ENCODE assay signal across 17 mouse cellular contexts in the genomic region with DNA sequence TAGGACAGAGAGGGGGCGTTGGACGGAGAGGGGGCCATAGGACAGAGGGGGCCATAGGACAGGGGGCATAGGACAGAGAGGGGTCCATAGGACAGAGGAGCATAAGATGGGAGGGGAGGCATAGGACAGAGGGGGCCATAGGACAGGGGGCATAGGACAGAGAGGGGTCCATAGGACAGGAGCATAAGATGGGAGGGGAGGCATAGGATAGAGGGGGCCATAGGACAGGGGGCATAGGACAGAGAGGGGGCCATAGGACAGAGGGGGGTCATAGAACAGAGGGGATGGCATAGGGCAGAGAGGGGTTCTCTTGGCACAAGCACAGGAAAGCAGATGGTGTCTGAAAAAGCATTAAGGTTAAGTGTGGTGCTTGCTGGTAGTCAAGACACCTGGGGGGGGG. TPM values are rescaled to one million over a fixed set of nuclear protein-coding genes. Genes with fewer than 3 reads are reported as not detected.
DNase-seq lines count a peak whose midpoint lies in the region; ATAC-seq and TF ChIP-seq lines count a peak whose summit lies in the region.
"Had no signal": no experiment of that assay in that cellular context is flagged by ENCODE, and none has a peak within 500 bp of the region (broad histone marks: within the 10 kb centered on the region; RNA-seq: fewer than 3 reads in every experiment).

No protein-coding gene starts in this region.

- no peaks in the 10 kb centered on the region for H3K36me3 ChIP-seq in hindbrain, embryonic 11.5 days (ENCODE audit: control insufficient read depth, insufficient read depth, low read length)
- peaks cover 22% of the 10 kb centered on the region for H3K36me3 ChIP-seq in hindbrain, embryonic 10.5 days
- peaks cover 28% of the 10 kb centered on the region for H3K36me3 ChIP-seq in neural tube, embryonic 13.5 days
- H3K36me3 ChIP-seq in neural tube, embryonic 15.5 days, result peaks cover 19% of the 10 kb centered on the region
- H3K36me3 ChIP-seq in hindbrain, postnatal 0 days (ENCODE audit: insufficient read depth, low read length), result peaks cover 3% of the 10 kb centered on the region; the same call in 1 of the 2 replicates
- H3K36me3 ChIP-seq: stomach, embryonic 15.5 days had no signal

- H3K9me3 ChIP-seq in hindbrain, embryonic 11.5 days (ENCODE audit: control insufficient read depth, low read length), result no peaks in the 10 kb centered on the region
- no peaks in the 10 kb centered on the region for H3K9me3 ChIP-seq in hindbrain, embryonic 10.5 days
- H3K9me3 ChIP-seq in neural tube, embryonic 13.5 days, result no peaks in the 10 kb centered on the region
- H3K9me3 ChIP-seq in neural tube, embryonic 15.5 days (replicated peaks), result no peaks in the 10 kb centered on the region
- no peaks in the 10 kb centered on the region for H3K9me3 ChIP-seq in hindbrain, postnatal 0 days (ENCODE audit: low read length)
- H3K9me3 ChIP-seq: heart, embryonic 15.5 days; stomach, embryonic 15.5 days had no signal

- H3K4me1 ChIP-seq in hindbrain, embryonic 11.5 days (replicated peaks; ENCODE audit: control insufficient read depth, insufficient read depth, low read length), result no peaks in the 10 kb centered on the region; the same call in 1 of the 2 replicates
- H3K4me1 ChIP-seq in hindbrain, embryonic 10.5 days (replicated peaks), result no peaks in the 10 kb centered on the region
- H3K4me1 ChIP-seq in neural tube, embryonic 13.5 days (replicated peaks), result no peaks in the 10 kb centered on the region
- H3K4me1 ChIP-seq in neural tube, embryonic 15.5 days, result no peaks in the 10 kb centered on the region
- no peaks in the 10 kb centered on the region for H3K4me1 ChIP-seq in hindbrain, postnatal 0 days (ENCODE audit: insufficient read depth, low read length)
- H3K4me1 ChIP-seq: heart, embryonic 15.5 days; stomach, embryonic 15.5 days had no signal

- no peak overlapping the region for H3K4me3 ChIP-seq in hindbrain, embryonic 11.5 days (ENCODE audit: low read depth, low read length)
- no peak overlapping the region for H3K4me3 ChIP-seq in hindbrain, embryonic 10.5 days
- no peak overlapping the region for H3K4me3 ChIP-seq in neural tube, embryonic 13.5 days
- H3K4me3 ChIP-seq in neural tube, embryonic 15.5 days (replicated peaks), result no peak overlapping the region
- no peak overlapping the region for H3K4me3 ChIP-seq in hindbrain, postnatal 0 days (ENCODE audit: low read length)
- H3K4me3 ChIP-seq: gastrocnemius, adult 2 months; heart, embryonic 15.5 days; stomach, embryonic 15.5 days had no signal

- no peak overlapping the region for H3K4me2 ChIP-seq in hindbrain, embryonic 11.5 days (replicated peaks; ENCODE audit: low read depth, low read length)
- H3K4me2 ChIP-seq in neural tube, embryonic 13.5 days, result no peak overlapping the region
- H3K4me2 ChIP-seq in neural tube, embryonic 15.5 days, result no peak overlapping the region
- no peak overlapping the region for H3K4me2 ChIP-seq in hindbrain, postnatal 0 days (ENCODE audit: low read depth, low read length)
- H3K4me2 ChIP-seq: heart, embryonic 15.5 days; stomach, embryonic 15.5 days had no signal

- no peak for DNase-seq in hindbrain, embryonic 11.5 days (ENCODE audit: low spot score)
- DNase-seq in hindbrain, embryonic 10.5 days (ENCODE audit: low spot score), result no peak
- DNase-seq in hindbrain, postnatal 0 days (ENCODE audit: low spot score), result no peak
- DNase-seq in spleen, postnatal 14 days (ENCODE audit: low spot score in 2 of 2), result no peak
- DNase-seq in adrenal gland, adult (ENCODE audit: inconsistent age in 2 of 2, low spot score in 1 of 2), result no peak
- DNase-seq: cerebellum, postnatal 10 days; gastrocnemius, adult 2 months; kidney, adult 11 months; kidney, postnatal 36 days; layer of hippocampus, adult 9-11 months; lung, adult 2 months; spleen, adult 18-20 months had no signal

- H3K27ac ChIP-seq in hindbrain, embryonic 11.5 days (ENCODE audit: low read depth, low read length), result no peak overlapping the region
- H3K27ac ChIP-seq in hindbrain, embryonic 10.5 days, result no peak overlapping the region
- no peak overlapping the region for H3K27ac ChIP-seq in neural tube, embryonic 13.5 days (replicated peaks)
- H3K27ac ChIP-seq in neural tube, embryonic 15.5 days (replicated peaks), result no peak overlapping the region
- no peak overlapping the region for H3K27ac ChIP-seq in hindbrain, postnatal 0 days
- H3K27ac ChIP-seq: gastrocnemius, adult 2 months; heart, embryonic 15.5 days; macrophage; stomach, embryonic 15.5 days had no signal

- H3K9ac ChIP-seq in hindbrain, embryonic 11.5 days (ENCODE audit: low read depth, low read length), result no peak overlapping the region
- H3K9ac ChIP-seq in neural tube, embryonic 13.5 days, result no peak overlapping the region
- H3K9ac ChIP-seq in neural tube, embryonic 15.5 days (replicated peaks), result no peak overlapping the region
- no peak overlapping the region for H3K9ac ChIP-seq in hindbrain, postnatal 0 days (replicated peaks; ENCODE audit: low read length)
- H3K9ac ChIP-seq: heart, embryonic 15.5 days; stomach, embryonic 15.5 days had no signal

- WGBS in hindbrain, embryonic 11.5 days, result 90% methylated on average over 2 of the region's 2 CpGs
- WGBS in hindbrain, embryonic 10.5 days, result 90% methylated on average over 2 of the region's 2 CpGs
- WGBS in neural tube, embryonic 13.5 days, result 91% methylated on average over 2 of the region's 2 CpGs
- 100% methylated on average over 2 of the region's 2 CpGs for WGBS in neural tube, embryonic 15.5 days
- WGBS in hindbrain, postnatal 0 days, result 94% methylated on average over 2 of the region's 2 CpGs

- TF ChIP-seq CTCF in hindbrain, postnatal 0 days (IDR thresholded peaks at IDR 0.05; ENCODE audit: low read depth), result no peak

- ATAC-seq in hindbrain, embryonic 11.5 days (ENCODE audit: low FRiP score), result peak; percentile 40; the same call in 1 of the 2 replicates
- ATAC-seq in neural tube, embryonic 13.5 days (ENCODE audit: low read depth), result peak; percentile 22
- ATAC-seq in neural tube, embryonic 15.5 days (ENCODE audit: low FRiP score), result no peak
- peak; percentile 39; the same call in 1 of the 2 replicates for ATAC-seq in hindbrain, postnatal 0 days

- H3K27me3 ChIP-seq in hindbrain, embryonic 11.5 days (ENCODE audit: control insufficient read depth, insufficient read depth, low read length), result no peaks in the 10 kb centered on the region
- no peaks in the 10 kb centered on the region for H3K27me3 ChIP-seq in hindbrain, embryonic 10.5 days (ENCODE audit: insufficient read depth, poor library complexity, severe bottlenecking)
- no peaks in the 10 kb centered on the region for H3K27me3 ChIP-seq in neural tube, embryonic 13.5 days
- no peaks in the 10 kb centered on the region for H3K27me3 ChIP-seq in neural tube, embryonic 15.5 days (replicated peaks)
- H3K27me3 ChIP-seq in hindbrain, postnatal 0 days (ENCODE audit: insufficient read depth, low read length), result no peaks in the 10 kb centered on the region
- H3K27me3 ChIP-seq: heart, embryonic 15.5 days; stomach, embryonic 15.5 days had no signal

RNA-seq across cellular contexts. Expression of a gene that starts 50.6 kb away (rescaled TPM):
- 33.5 and 34.5 TPM in 2 replicates for polyA plus RNA-seq in hindbrain, embryonic 11.5 days (2014; fragmentation: Nextera tagmentation; extraction: Ambion mirVana)
- polyA plus RNA-seq in hindbrain, embryonic 10.5 days (2016; fragmentation: Nextera tagmentation; extraction: Ambion mirVana), result 27.9 and 31.3 TPM in 2 replicates
- polyA plus RNA-seq in neural tube, embryonic 13.5 days (2015; fragmentation: Nextera tagmentation; extraction: Ambion mirVana), result 49.6 and 53.6 TPM in 2 replicates
- polyA plus RNA-seq in neural tube, embryonic 15.5 days (2015; fragmentation: Nextera tagmentation; extraction: Ambion mirVana), result 49.4 and 57.8 TPM in 2 replicates
- 134 and 143 TPM in 2 replicates for total RNA-seq in hindbrain, postnatal 0 days (2014; rRNA removed)
- 38.7 and 39.2 TPM in 2 replicates for polyA plus RNA-seq in hindbrain, postnatal 0 days (2015; fragmentation: Nextera tagmentation; extraction: Ambion mirVana)
